Mouse (Mus musculus) forelimb bud, embryonic 11.5 days (tissue): Measurements from ENCODE around the gene Dnmbp.

Experiments
- DNase-seq: peaks from one replicate; pipeline ENCODE4 v3.0.0-alpha.2; 2012; ENCODE audit warnings: low read depth, low spot score

Dnmbp gene

DNA sequence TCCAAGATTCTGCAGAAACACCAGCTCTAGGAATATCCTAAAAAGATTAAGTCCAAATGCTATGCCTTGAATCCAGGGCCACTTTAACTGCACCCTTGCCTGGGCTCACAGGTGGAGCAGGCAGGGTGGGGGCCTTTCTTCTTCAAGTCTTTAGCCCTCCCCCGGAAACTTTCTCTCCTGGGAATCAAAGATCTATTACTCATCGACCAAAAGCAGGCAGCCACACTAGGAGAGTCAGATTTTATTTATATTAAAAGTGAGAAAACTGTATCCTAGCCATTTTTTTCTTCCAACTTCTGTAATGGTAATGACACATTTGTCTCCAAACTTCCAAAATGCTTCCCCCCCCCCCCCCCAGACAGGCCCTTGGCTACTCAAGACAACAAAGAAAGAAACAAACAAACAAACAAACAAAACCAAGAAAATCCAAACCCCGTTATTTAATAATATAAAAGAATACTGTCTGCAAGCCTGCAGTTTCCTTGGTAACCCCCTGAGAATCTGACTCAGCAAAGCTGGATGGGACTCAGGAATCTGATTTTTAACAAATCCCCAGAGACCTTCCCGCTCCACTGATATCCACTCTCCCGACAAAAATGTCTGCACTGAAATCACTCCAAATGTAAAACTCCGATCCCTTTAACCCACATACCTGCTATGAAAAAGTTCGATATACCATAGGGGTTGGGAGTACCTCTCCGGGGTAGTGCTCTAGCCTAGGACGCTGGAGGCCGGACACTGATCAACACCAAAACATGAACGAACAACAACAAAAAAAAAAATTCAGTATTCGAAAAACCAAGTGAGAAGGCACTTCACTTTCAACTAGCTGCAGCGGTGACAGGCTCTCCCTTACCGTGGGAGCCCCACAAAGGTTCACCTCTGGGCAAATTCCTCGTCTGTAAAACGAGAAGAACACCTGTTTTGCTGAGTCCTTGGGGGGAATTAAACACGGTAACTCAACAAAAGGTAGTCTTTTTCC is 61.6 kb downstream of the Dnmbp start:
- DNase-seq, result no peak

- no peak for DNase-seq
Observed at GRCm38 (mm10) chr19:43877364-43877763, 62.6 kb downstream of the Dnmbp start.

DNA sequence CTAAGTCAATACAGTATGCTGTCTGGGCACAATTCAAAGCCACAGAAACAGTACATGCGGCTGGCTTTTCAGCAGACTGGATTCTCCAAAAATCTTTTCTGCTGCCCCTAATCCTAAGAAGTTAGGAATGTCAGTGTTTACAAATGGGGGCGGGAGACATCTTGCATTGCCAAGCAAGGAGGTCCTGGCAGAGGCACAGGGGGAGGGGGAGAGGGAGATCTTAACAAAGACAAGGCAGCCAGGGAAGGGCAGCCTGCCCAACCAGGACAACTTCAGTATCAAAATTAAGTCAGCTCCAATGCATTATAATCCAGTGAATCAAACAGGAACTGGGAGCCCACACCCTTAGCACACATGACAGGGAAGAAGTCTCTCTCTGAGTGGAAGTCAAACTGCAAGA is 64.0 kb downstream of the Dnmbp start:
- no peak for DNase-seq

- DNase-seq, result no peak
Observed at GRCm38 (mm10) chr19:43874351-43874750, 65.6 kb downstream of the Dnmbp start.

DNA sequence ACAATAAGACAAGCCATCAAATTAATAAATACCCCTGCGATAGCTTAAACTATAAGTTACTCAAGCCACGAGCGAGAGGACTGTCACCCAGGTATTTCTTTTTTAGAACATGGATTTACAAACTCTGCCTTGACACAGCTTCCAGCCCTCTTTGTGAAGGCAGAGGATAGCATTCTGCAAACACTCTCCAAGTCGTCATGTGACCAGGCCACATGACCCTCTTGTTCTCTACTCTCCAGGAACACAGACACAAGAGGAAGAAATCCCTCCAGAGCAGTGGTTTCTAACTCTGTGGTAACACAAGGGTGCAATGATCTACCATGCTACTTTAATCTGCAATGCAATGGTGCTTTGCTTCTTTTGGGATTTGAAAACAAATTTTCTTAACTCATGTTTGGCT is 69.6 kb downstream of the Dnmbp start:
- no peak for DNase-seq

GRCm38 (mm10) chr19:43857347-43857746 is 82.6 kb downstream of the Dnmbp start:
- no peak for DNase-seq

GRCm38 (mm10) chr19:43852837-43853545 is 87.0 kb downstream of the Dnmbp start:
- DNase-seq, result no peak

- no peak for DNase-seq
Observed at GRCm38 (mm10) chr19:43851996-43852630, 87.9 kb downstream of the Dnmbp start.

- DNase-seq, result no peak
Observed at GRCm38 (mm10) chr19:43850026-43850425, 90.0 kb downstream of the Dnmbp start.

GRCm38 (mm10) chr19:43847966-43848365 is 92.0 kb downstream of the Dnmbp start:
- DNase-seq, result no peak

- no peak for DNase-seq
Observed at GRCm38 (mm10) chr19:43847056-43847455, 92.9 kb downstream of the Dnmbp start.

- DNase-seq, result no peak
Observed at GRCm38 (mm10) chr19:43845331-43845908, 94.6 kb downstream of the Dnmbp start.

DNA sequence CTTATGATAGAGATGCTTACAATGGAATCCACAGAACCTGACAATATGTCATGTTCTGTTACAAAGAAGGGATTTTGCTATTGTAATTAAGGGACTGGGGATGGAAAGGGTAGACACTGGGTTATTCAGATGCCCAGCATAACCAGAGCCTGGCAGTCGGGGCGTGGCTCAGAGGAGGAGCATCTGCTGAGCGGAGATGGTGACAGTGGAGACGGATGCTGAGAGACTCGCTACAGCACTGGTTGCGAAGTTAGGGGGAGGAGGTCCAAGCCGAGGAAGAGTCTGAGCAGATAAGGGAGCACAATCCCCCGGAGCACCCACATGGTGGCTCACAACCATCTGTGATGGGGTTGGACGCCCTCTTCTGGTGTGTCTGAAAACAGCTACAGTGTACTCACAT is 96.8 kb downstream of the Dnmbp start:
- no peak for DNase-seq

GRCm38 (mm10) chr19:43832425-43833069 is 107.4 kb downstream of the Dnmbp start:
- peak; percentile 75 for DNase-seq

DNA sequence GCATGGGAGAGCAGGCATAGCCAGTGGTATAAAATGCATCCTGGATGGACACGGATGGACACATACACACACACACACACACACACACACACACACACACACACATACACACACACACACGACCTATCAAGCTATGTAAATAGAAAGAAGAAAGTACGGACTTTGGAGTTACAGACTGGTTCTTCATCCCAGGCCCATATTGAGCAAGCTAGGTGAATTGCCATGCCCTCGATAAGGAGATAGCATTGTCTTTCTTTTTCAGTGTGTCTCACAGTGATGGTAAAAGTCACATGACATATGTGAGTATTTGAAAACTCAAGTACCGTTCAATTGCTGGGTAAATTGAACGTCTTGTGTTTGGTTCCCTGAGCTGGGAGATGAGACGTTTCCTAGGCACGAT is 113.1 kb downstream of the Dnmbp start:
- no peak for DNase-seq

DNA sequence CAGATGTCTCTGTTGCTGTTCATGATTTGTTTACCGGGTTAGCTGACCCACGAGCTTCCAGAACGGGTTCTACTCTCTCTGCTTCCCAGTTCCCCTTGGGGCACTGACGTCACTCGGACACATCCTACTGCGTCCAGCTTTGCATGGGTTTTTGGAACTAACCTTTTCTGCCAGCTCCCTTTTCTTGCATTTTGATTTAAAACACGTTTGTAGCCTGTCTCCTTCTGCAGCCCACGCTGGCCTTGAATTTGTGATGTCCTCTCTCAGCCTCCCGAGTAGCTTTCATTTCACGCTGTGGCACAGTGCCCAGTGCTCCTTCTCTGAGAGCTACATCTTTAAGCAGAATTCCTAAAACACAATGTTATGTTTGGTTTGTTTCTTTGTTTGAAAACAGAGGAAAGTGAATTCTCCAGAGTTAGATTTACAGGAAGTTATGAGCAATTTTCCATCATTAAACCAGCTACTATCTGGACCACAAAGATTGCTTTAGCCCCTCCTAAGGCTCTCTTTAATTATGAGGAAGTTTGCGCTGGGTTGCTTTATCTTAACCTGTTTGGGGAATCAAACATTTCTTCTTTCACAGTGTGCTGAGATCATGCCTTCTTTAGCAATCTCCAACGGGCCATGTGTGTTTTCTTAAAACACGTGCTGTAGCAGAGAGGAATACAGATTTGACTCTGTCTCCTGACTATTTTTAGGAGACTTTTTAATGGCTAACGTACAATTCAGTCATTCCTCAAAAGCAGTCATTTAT is 124.2 kb downstream of the Dnmbp start:
- no peak for DNase-seq

DNA sequence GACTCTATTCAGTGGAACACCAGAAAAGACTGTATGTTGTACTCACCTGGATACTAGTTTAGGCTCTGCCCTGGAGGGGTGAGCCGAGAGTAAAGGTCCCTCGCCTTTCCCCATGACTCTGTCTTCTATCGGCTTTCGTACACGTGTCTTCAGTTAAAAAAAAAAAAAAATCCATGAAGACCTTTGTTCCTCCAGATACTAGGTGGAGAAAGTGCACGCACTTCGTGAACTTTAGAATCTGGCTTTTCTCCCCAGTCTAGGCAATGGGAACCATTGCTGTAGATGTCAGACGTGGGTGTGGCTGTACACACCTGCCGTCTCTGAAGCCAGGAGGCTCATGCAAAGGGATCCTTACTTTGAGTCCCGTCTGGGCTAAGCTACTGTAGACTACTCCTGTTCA is 126.7 kb downstream of the Dnmbp start:
- no peak for DNase-seq

- no peak for DNase-seq
Observed at GRCm38 (mm10) chr19:43811419-43811818, 128.6 kb downstream of the Dnmbp start.

DNA sequence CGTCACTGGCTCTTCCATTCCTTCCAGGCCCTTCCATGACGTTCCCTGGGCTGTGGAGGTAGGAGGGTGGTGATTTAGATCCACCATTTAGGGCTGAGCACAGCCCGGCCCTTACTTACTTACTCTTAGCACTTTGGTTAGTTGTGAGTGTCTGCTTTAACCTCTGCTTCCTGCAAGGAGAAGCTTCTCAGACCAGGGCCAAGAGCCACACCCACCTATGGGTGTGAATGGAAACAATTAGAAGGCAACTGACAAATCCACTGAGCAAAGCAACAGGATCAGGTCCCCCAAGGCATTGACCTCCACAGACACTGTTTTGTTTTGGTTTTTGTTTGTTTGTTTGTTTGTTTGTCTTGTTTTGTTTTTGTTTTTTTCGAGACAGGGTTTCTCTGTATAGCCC is 130.7 kb downstream of the Dnmbp start:
- DNase-seq, result no peak

DNA sequence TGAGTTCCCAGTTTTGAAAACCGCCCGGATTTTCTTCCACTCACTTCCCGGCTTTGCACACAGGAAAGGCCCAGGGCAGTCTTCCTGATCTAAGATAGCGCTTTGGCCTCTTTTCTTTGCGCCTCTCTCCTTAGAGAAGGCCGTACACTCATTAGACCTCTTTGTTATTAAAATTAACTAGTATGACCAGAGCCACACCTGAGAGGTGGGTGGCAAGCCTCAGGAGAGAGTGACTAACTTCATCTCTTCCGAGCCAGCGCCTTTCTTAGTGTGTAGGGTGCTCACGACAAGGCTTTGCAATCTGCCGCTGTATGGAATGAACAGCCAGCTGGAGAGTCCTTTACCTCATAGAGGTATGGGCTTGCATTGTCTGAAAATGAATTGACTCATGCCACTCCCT is 136.1 kb downstream of the Dnmbp start:
- DNase-seq, result no peak
